14 mouse cellular contexts compared by ENCODE assay signal in the genomic region with DNA sequence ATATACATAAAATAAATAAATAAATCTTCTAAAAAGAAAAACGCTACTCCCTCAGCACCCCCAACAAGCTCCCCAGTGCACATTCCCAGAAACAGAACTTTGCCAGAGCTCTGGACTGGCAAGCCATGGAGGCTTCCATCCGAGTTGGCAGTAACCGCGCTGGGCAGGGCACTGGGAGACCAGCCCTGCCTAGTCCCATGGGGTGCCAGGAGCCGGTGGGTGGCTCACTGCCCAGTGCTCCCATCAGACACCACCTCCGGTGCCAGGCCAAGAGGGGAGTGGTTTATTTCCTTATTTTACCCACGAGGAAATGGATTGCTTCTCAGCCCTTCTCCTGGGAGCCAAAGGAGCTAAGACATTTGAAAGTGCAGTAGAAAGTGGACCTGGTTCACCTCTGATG. TPM values are rescaled to one million over a fixed set of nuclear protein-coding genes. Genes with fewer than 3 reads are reported as not detected.
DNase-seq lines count a peak whose midpoint lies in the region; ATAC-seq and TF ChIP-seq lines count a peak whose summit lies in the region.
"Had no signal": no experiment of that assay in that cellular context is flagged by ENCODE, and none has a peak within 500 bp of the region (broad histone marks: within the 10 kb centered on the region; RNA-seq: fewer than 3 reads in every experiment).

No protein-coding gene starts in this region.

- H3K4me2 ChIP-seq in forebrain, embryonic 16.5 days (ENCODE audit: low read length), result no peak overlapping the region
- no peak overlapping the region for H3K4me2 ChIP-seq in forebrain, embryonic 13.5 days
- H3K4me2 ChIP-seq: hindbrain, embryonic 14.5 days; midbrain, embryonic 15.5 days had no signal

- H3K9ac ChIP-seq in forebrain, embryonic 16.5 days (replicated peaks; ENCODE audit: low read depth, low read length), result no peak overlapping the region
- H3K9ac ChIP-seq in forebrain, embryonic 13.5 days, result no peak overlapping the region
- H3K9ac ChIP-seq: hindbrain, embryonic 14.5 days; liver, embryonic 14.5 days; midbrain, embryonic 15.5 days had no signal

- H3K9me3 ChIP-seq in forebrain, embryonic 16.5 days (ENCODE audit: control insufficient read depth, low read length), result no peaks in the 10 kb centered on the region
- H3K9me3 ChIP-seq in forebrain, embryonic 13.5 days (replicated peaks), result no peaks in the 10 kb centered on the region
- H3K9me3 ChIP-seq: heart, embryonic 10.5 days; midbrain, embryonic 15.5 days had no signal

- no peaks in the 10 kb centered on the region for H3K36me3 ChIP-seq in forebrain, embryonic 16.5 days (ENCODE audit: control insufficient read depth, insufficient read depth)
- H3K36me3 ChIP-seq in forebrain, embryonic 13.5 days (ENCODE audit: poor library complexity, severe bottlenecking), result no peaks in the 10 kb centered on the region
- H3K36me3 ChIP-seq in thymus, adult 2 months (ENCODE audit: control insufficient read depth, insufficient read depth, low read length), result no peaks in the 10 kb centered on the region
- H3K36me3 ChIP-seq: heart, embryonic 10.5 days; midbrain, embryonic 15.5 days had no signal

- ATAC-seq in forebrain, embryonic 16.5 days, result peak; percentile 47; the same call in 1 of the 2 replicates
- ATAC-seq in forebrain, embryonic 13.5 days, result no peak
- ATAC-seq: midbrain, embryonic 15.5 days had no signal

- no peak overlapping the region for H3K27ac ChIP-seq in forebrain, embryonic 16.5 days (ENCODE audit: low read length)
- H3K27ac ChIP-seq in forebrain, embryonic 13.5 days, result no peak overlapping the region
- no peak overlapping the region for H3K27ac ChIP-seq in thymus, adult 2 months (ENCODE audit: control insufficient read depth, insufficient read depth, low read length)
- H3K27ac ChIP-seq: hindbrain, embryonic 14.5 days; left cerebral cortex, adult 2 months; liver, embryonic 14.5 days; midbrain, embryonic 15.5 days had no signal

- H3K4me1 ChIP-seq in forebrain, embryonic 16.5 days (replicated peaks; ENCODE audit: control insufficient read depth, insufficient read depth, low read length), result peaks cover 2% of the 10 kb centered on the region; the same call in 1 of the 2 replicates
- no peaks in the 10 kb centered on the region for H3K4me1 ChIP-seq in forebrain, embryonic 13.5 days
- peaks cover 13% of the 10 kb centered on the region for H3K4me1 ChIP-seq in lung, adult 2 months (ENCODE audit: control insufficient read depth, insufficient read depth, low read length)
- peaks cover 11% of the 10 kb centered on the region for H3K4me1 ChIP-seq in thymus, adult 2 months (replicated peaks; ENCODE audit: control insufficient read depth, insufficient read depth, low read length)
- H3K4me1 ChIP-seq: midbrain, embryonic 15.5 days had no signal

- no peaks in the 10 kb centered on the region for H3K27me3 ChIP-seq in forebrain, embryonic 16.5 days (replicated peaks; ENCODE audit: control insufficient read depth, insufficient read depth, low read length)
- H3K27me3 ChIP-seq in forebrain, embryonic 13.5 days, result 0 out of 2 replicates have a peak, but pooled peaks cover 3% of the 10 kb centered on the region
- H3K27me3 ChIP-seq in thymus, adult 2 months (ENCODE audit: control insufficient read depth, insufficient read depth, low read length), result no peaks in the 10 kb centered on the region
- H3K27me3 ChIP-seq: midbrain, embryonic 15.5 days had no signal

- no peak for TF ChIP-seq CTCF in lung, adult 2 months (IDR thresholded peaks at IDR 0.05; ENCODE audit: insufficient read depth, low read length)
- no peak for TF ChIP-seq CTCF in thymus, adult 2 months (IDR thresholded peaks at IDR 0.05; ENCODE audit: borderline replicate concordance, control insufficient read depth, extremely low read depth, insufficient read depth, low read length, poor library complexity)

- DNase-seq in lung, postnatal 10 days, result peak; percentile 54
- no peak for DNase-seq in lung, adult 2 months
- peak; percentile 65 for DNase-seq in cerebellum, adult 9-10 months
- DNase-seq in layer of hippocampus, postnatal 36 days, result peak; percentile 59 to 61
- DNase-seq in embryo, embryonic 10.5 days (ENCODE audit: low spot score), result no peak
- DNase-seq in thymus, adult 2 months, result no peak

- TF ChIP-seq POLR2A in lung, adult 2 months (IDR thresholded peaks at IDR 0.05; ENCODE audit: borderline replicate concordance, extremely low read depth, low read depth, low read length), result no peak
- no peak for TF ChIP-seq POLR2A in thymus, adult 2 months (IDR thresholded peaks at IDR 0.05; ENCODE audit: control insufficient read depth, extremely low read depth, insufficient read depth, low read length, poor library complexity)

- no peak overlapping the region for H3K4me3 ChIP-seq in forebrain, embryonic 16.5 days (replicated peaks; ENCODE audit: low read length)
- no peak overlapping the region for H3K4me3 ChIP-seq in forebrain, embryonic 13.5 days
- H3K4me3 ChIP-seq in lung, adult 2 months (replicated peaks; ENCODE audit: extremely low read depth, low read depth, low read length), result no peak overlapping the region
- no peak overlapping the region for H3K4me3 ChIP-seq in thymus, adult 2 months (ENCODE audit: control insufficient read depth, insufficient read depth, low read length)
- H3K4me3 ChIP-seq: erythroblast, embryonic 14.5 days; heart, embryonic 10.5 days; left cerebral cortex, adult 2 months; midbrain, embryonic 15.5 days had no signal

- WGBS in forebrain, embryonic 16.5 days, result 72% methylated on average over 7 of the region's 7 CpGs
- 79% methylated on average over 7 of the region's 7 CpGs for WGBS in forebrain, embryonic 13.5 days
- WGBS in lung, adult 2 months, result 18% methylated on average over 7 of the region's 7 CpGs
- 81% methylated on average over 7 of the region's 7 CpGs for WGBS in thymus, adult 2 months

RNA-seq across cellular contexts. Expression of a gene that starts 1.7 kb away (rescaled TPM):
- not detected in 2 replicates for polyA plus RNA-seq in forebrain, embryonic 16.5 days (2015; fragmentation: Nextera tagmentation; extraction: Ambion mirVana)
- polyA plus RNA-seq in forebrain, embryonic 13.5 days (2015; fragmentation: Nextera tagmentation; extraction: Ambion mirVana), result not detected in 2 replicates
- 6.0 and 7.2 TPM in 2 replicates for polyA plus RNA-seq in lung, adult 2 months (2012; rRNA removed)
- not detected for total RNA-seq in layer of hippocampus, postnatal 36 days (2021)
- polyA plus RNA-seq in thymus, adult 2 months (2012; rRNA removed), result 2.9 and 4.8 TPM in 2 replicates
- total RNA-seq: left cerebral cortex, adult 2 months had no signal
- polyA plus RNA-seq: erythroblast, embryonic 14.5 days; hindbrain, embryonic 14.5 days had no signal

RNA-seq across cellular contexts. Expression of a gene that starts 14.6 kb away (rescaled TPM):
- polyA plus RNA-seq in forebrain, embryonic 16.5 days (2015; fragmentation: Nextera tagmentation; extraction: Ambion mirVana), result 9.7 and 11.0 TPM in 2 replicates
- 5.0 and 5.5 TPM in 2 replicates for polyA plus RNA-seq in forebrain, embryonic 13.5 days (2015; fragmentation: Nextera tagmentation; extraction: Ambion mirVana)
- 221 and 277 TPM in 2 replicates for polyA plus RNA-seq in lung, adult 2 months (2012; rRNA removed)
- total RNA-seq in layer of hippocampus, postnatal 36 days (2021), result 10 to 100 TPM; 12.4 to 13.2 TPM
- polyA plus RNA-seq in thymus, adult 2 months (2012; rRNA removed), result 8.1 and 12.5 TPM in 2 replicates

RNA-seq across cellular contexts. Expression of a gene that starts 20.0 kb away (rescaled TPM):
- 61.3 and 67.4 TPM in 2 replicates for polyA plus RNA-seq in forebrain, embryonic 16.5 days (2015; fragmentation: Nextera tagmentation; extraction: Ambion mirVana)
- 50.3 and 53.7 TPM in 2 replicates for polyA plus RNA-seq in forebrain, embryonic 13.5 days (2015; fragmentation: Nextera tagmentation; extraction: Ambion mirVana)
- polyA plus RNA-seq in lung, adult 2 months (2012; rRNA removed), result 113 and 121 TPM in 2 replicates
- 10 to 100 TPM; 56.2 to 58.6 TPM for total RNA-seq in layer of hippocampus, postnatal 36 days (2021)
- polyA plus RNA-seq in thymus, adult 2 months (2012; rRNA removed), result 137 and 155 TPM in 2 replicates

RNA-seq across cellular contexts. Expression of a gene that starts 42.5 kb away (rescaled TPM):
- polyA plus RNA-seq in forebrain, embryonic 16.5 days (2015; fragmentation: Nextera tagmentation; extraction: Ambion mirVana), result 0.19 and 0.30 TPM in 2 replicates
- polyA plus RNA-seq in forebrain, embryonic 13.5 days (2015; fragmentation: Nextera tagmentation; extraction: Ambion mirVana), result 0.15 and 0.16 TPM in 2 replicates
- 0.04 TPM in 1 of 2 replicates, not detected in the other for polyA plus RNA-seq in lung, adult 2 months (2012; rRNA removed)
- under 1 TPM in 1 of 2 experiments, not detected in 1; 0.33 TPM for total RNA-seq in layer of hippocampus, postnatal 36 days (2021)
- polyA plus RNA-seq in thymus, adult 2 months (2012; rRNA removed), result 0.08 and 0.14 TPM in 2 replicates
- total RNA-seq: left cerebral cortex, adult 2 months had no signal
- polyA plus RNA-seq: midbrain, embryonic 15.5 days had no signal

RNA-seq across cellular contexts. Expression of a gene that starts 42.6 kb away (rescaled TPM):
- 4.9 and 6.0 TPM in 2 replicates for polyA plus RNA-seq in forebrain, embryonic 16.5 days (2015; fragmentation: Nextera tagmentation; extraction: Ambion mirVana)
- 3.7 and 5.4 TPM in 2 replicates for polyA plus RNA-seq in forebrain, embryonic 13.5 days (2015; fragmentation: Nextera tagmentation; extraction: Ambion mirVana)
- polyA plus RNA-seq in lung, adult 2 months (2012; rRNA removed), result 77.8 and 92.6 TPM in 2 replicates
- 10 to 100 TPM; 32.0 to 33.3 TPM for total RNA-seq in layer of hippocampus, postnatal 36 days (2021)
- polyA plus RNA-seq in thymus, adult 2 months (2012; rRNA removed), result 371 and 412 TPM in 2 replicates

Comparison
In these comparisons a context has a peak if more than half of its experiments do, and no peak if none do; other contexts are left out.
1. DNase-seq: peak in lung, postnatal 10 days (single experiment), cerebellum, adult 9-10 months (single experiment) and layer of hippocampus, postnatal 36 days (2 of 2); none in lung, adult 2 months (single experiment), embryo, embryonic 10.5 days (single experiment) and thymus, adult 2 months (single experiment).
2. RNA of a gene that starts 14.6 kb away (polyA plus RNA-seq): 221 to 277 TPM in lung, adult 2 months; 8.1 to 12.5 TPM in thymus, adult 2 months, 9.7 to 11.0 TPM in forebrain, embryonic 16.5 days and 5.0 to 5.5 TPM in forebrain, embryonic 13.5 days; every median in the first group is over 10 times any median in the second.